Mouse (Mus musculus): ENCODE data around the gene Adh1.

Adh1 gene

DNA sequence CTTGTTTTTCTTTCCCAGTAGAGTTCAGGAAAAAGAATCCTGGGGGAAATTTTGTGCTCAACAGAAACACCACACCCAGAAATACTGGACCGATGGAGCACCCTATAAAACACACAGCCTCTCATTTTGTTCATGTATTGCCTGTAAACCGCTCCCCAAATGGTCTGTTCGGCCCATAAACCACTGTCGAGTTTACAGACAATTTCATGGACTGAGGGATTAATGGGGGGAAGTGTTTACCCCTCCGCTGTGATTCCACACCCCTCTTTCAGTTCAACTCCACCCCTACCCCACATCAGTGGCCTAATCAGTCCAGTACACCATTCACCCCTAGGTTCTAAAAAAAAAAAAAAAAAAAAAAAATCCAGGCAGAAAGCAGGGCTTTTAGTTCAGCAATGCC, 19.8 kb upstream of the Adh1 start:
- no peak for DNase-seq (ENCODE audit: low read depth, low spot score)

DNA sequence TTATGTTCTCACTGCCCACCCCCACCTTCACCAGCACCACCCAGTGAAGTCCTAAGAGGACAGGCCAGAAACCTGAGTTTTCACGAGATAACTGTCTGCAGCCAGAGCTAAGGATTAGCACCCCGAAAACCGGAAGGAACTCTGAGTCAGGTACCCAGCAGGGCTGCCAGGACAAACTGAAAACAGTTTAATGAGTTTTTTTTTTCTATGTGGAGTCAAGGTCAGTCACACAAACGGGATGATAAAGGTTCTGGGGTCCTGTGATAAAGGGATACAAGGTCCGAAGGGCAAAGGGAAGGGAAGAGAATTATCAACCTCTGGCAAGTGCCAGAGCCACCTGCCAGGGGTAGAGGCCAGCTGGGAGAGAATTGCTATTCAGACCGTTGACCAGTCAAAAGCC, 19.4 kb upstream of the Adh1 start:
- no peak for DNase-seq (ENCODE audit: low read depth, low spot score)

DNA sequence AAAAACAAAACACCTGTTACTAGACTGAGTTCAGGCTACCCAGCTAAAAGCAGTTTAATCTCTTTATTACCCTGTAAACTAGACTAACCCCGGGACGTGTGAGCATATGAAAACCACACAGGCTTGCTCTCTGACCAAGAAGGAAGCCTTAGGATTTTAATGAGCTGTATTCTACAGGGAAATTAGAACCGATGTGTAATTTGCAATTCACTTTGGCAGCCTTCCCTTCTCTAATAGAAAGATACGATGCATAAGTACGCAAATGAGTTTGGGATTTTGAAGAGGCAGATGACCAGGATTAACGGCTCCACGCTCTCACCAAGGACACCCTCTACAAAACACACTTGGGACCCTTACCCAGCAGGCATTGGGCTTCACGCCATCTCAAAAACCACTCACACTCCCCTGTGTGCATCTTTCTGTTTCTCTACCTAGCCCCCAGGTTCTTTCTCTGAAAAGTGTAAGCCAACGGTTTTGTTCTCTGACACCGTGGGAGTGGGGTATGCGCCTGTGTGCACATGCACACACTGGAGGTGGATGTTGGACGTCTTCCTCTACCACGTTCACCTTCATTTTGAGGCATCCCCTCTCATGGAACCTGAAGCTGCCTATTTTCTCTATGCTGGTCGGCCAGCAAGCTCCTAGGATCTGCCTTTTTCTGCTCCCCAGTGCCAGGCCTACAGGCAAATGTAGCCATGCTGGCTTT, 18.6 kb upstream of the Adh1 start:
- DNase-seq (ENCODE audit: low read depth, low spot score) = no peak

DNA sequence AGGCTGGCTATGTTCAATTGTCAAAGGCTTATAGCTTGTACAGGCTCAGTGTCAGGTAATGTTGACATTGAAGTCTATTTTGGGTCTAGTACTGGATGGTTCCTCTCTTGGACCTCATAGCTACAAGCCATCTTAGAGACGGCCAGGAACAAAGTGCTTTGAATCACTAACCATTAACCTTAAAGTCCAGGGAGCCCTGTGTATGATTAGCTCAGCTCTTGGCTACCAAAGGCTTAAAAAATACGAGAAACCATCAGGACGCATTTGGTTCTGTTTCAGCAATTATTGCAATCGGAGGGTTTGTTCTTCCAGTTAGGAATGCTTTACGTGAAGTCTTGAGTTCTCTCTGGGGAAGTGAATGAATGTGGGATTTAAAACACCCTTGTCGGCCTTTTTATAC, 17.9 kb upstream of the Adh1 start:
- DNase-seq (ENCODE audit: low read depth, low spot score) = no peak

DNA sequence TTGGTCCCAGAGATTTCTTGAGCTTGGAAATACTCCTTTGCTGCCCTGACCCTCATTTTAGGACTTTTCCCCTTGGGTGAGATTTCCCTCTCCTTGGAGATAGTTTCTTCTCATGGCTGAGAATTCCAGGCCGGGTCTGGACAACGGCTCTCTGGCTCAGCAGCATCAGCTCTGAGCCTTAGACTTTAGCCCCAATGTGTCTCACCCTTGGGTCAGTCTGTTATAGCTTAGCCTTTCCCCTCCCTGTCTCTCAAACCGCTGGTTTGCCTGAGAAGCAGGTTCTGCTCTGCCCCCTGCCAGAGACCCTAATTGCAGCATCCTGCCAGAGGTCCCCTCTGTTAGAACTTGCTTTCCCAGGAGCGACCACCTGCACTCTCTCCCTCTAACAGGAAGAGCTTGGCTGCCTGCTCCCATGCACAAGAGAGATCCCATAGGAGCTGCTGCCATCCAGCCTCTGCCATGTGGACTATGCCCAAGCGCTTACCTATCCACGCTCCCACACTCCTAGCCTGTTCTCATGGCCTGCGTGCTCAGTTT, 16.4 kb upstream of the Adh1 start:
- no peak for DNase-seq (ENCODE audit: low read depth, low spot score)

DNA sequence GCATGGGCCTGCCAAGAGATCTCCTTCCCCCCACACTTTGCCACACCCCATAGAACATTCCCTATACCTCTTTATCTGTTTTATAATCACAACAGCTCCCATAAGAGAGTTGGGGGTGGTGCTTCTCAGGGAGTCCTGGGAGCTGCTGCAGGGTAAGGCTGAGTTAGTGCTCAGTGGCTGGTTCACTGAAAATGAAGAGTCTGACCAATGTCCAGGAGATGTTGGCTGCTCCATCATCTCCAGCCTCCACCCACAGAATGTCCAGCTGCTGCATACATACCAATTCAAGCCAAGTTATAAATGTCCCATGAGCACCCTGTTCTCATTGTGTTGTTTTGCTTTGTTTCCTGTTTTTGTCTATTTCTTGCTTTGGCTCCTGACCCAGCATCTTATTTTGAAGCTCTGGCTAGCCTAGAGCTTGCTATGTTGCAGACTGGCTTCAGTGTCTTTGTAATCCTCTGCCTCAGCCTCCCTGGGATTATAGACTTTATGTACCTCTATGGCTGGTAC, 14.2 kb upstream of the Adh1 start:
- DNase-seq (ENCODE audit: low read depth, low spot score) = no peak

DNA sequence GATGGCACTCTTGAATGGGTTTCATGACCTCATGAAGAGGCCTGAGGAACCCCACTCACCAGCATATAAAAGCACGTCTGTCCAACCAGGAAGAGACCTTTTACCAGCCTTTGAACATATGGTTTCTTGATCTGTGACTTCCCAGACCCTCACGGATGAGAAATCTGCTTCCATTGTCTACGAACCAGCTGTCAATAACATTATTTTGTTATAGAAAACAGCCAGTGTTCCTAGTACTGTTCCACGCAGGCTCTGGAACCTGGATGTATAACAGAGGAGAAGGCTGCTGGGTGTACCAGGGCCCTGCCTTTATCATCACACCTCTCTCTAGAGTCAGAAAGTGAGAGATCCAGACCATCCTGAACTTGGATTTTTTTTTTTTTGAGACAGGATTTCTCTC, 13.6 kb upstream of the Adh1 start:
- DNase-seq (ENCODE audit: low read depth, low spot score) = no peak

DNA sequence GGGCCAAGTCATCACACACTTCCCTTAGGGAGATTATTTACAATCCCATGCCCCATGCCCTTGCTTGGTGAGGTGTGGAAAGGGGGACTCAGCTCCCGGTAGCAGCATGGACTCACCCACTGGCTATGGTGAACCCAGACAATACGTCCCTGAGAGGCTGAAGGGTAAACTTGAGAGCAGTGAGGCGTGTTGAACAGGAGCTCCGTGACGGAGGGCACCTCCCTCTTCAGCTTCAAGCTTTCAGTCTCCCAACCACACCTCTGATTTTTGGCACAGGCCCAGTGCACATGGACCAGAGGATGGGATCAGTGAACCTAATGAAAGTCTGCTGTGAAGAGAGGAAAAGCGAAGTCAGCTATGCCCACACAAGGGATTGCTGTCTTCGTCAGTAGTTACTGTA, 12.8 kb upstream of the Adh1 start:
- DNase-seq (ENCODE audit: low read depth, low spot score) = no peak

DNA sequence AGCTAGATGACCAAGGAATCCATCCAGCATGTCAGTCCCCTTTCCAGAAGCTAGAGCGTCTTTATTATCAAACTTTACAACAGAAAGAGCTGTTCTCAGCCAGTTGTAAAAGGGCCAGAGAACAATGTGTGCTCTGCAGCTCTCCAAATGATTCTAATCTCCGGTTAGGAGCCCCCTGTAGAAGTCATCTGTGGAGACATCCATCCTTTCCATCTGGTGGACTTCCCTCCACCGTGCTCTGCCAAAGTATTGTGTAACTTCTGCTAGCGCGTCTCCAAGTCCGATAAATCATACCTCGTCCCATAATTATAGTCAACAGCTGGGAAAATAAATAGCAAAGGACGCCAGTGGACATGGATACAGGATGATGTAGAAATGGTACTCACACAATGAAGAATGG, 12.0 kb upstream of the Adh1 start:
- no peak for DNase-seq (ENCODE audit: low read depth, low spot score)

DNA sequence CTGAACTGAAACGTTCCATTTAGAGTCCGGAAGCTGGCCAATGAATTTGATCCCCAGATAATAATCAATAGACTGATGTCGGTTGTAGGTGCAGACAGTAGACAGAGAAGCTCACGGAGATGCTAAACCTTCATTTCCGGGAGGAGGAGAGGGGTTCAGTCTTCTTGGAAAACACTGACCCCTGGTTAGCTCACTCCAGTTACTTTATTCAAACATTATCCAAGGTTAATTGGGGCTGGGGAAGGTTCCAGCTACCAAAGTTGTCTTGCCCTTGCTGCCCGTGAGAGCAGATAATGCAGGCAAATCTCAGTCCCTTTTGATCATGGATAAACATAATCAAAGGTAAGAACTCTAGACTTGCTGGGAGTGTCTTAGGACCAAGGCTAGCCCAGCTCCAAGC, 9.6 kb upstream of the Adh1 start:
- no peak for DNase-seq (ENCODE audit: low read depth, low spot score)

DNA sequence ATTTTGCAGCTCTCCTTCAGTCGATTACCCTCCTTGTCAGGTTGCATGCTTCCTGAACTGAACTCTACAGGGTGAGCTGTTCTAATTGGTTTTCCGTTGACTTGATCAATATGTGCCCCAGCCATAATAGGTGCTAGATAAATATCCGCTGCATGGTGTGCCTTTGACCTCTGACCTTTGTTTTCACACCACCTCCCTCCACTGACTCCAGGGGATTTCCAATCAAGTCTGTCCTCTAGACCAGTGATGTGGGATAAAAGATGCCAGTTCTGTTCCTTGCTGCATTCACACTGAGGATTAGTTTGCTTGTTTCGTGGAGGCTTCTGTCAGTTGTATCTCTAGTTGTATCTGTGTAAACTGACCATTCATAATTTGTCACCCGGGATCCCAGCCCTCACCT, 6.6 kb upstream of the Adh1 start:
- no peak for DNase-seq (ENCODE audit: low read depth, low spot score)

DNA sequence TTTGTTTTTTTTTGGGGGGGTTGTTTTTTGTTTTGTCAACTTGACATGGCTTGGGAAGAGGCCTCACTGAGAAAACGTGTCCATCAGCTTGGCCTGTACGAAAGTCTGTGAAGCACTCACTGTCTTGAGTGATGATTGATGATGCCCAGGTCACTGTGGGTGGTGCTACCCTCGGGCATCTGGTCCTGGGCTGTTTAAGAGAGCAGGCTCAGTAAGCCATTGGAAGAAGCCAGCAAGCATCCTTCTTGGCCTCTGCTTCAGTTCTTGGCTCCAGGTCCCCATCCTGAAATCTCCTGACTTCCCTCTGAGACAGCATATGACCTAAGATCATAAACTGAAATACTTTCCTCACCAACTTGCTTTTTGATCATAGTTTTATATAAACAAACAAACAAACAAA, 5.4 kb upstream of the Adh1 start:
- DNase-seq (ENCODE audit: low read depth, low spot score) = no peak

DNA sequence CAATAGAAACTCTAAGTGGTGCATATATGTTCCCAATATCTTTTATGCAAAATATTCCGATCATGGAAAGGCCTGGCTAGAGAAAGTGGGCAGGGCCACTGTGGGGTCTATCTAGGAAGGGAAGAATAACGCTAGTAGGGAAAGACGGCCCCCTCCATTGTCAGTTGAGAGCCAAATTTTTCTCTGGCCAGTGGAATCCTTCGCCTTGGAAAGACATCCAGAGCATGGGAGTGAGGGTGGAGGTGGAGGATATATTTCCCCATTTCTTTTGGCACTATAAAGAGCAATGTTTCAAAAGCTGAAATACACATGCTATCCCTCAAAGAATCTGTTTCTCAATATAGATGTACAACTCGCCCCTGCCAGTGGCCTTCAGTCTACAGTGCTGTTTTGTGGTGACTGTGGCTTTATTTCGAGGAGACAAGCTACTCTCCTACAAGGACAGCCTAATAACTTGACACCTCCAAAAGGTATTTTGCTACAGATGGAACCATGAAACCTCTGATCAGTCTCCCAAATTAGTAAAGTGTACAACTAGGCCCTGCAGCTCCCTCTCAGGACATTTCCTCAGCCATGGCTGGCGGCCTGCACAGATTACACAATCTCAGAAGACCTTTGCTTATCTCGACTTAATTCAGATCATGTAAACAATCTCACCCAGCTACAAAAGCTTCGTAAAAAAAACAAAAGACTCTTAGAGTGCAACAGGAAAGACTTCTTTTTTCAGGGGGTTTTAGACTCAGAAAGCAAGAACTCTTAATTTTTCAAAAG, 4.8 kb upstream of the Adh1 start:
- no peak for DNase-seq (ENCODE audit: low read depth, low spot score)

DNA sequence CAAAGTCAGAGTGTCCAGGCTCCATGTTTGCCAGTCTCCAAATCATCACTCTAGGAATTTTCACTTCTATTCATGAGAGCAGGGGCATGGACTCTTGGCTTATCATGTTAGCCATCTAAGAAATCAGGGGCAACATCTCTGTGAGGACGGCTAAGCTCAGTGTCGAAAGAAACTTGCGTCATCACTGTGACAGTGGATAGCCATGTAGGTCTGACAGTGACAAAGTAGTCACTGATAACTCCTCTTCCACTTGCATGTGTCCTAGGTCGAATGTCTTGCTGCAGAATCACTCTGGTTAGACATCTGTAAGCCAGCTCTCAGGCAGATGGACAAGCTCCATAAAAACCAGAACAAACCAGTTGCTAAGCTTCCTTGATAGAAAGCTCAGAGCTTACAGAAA, 1.8 kb downstream of the Adh1 start:
- DNase-seq (ENCODE audit: low read depth, low spot score) = no peak

DNA sequence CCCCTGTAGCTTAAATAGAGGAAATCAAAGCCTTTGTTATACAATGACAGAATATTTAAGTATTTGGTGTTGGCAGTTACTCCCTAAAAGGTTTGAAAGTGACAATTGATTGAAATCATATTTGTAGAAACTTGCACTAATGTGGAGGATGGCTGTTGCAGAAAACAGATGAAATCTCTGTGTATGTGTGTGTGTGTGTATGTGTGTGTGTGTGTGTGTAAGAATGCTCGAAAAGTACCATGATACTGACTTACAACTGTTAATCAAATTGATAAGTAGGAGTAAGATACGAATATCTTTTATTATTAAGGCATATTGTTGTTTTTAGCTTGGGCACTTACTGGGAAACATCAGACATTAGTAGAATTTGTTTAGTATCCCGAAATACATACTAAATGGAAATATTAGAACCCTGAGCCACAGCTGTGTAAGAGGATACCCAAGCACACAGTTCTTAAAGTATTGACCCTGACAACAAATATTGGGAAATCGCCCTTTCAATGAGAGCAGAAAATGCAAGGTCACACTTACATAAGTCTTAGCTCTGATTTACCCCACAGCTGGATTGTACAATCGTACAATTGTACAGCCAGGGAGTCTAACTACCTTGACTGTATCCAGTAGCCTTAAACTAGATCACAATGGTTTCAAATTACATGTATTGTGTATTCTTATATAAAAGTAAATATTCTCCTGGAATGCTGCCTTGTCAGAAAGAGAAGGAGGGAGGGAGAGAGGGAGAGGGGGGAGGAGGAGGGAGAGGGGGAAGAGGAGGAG, 2.6 kb downstream of the Adh1 start:
- DNase-seq (ENCODE audit: low read depth, low spot score) = no peak

DNA sequence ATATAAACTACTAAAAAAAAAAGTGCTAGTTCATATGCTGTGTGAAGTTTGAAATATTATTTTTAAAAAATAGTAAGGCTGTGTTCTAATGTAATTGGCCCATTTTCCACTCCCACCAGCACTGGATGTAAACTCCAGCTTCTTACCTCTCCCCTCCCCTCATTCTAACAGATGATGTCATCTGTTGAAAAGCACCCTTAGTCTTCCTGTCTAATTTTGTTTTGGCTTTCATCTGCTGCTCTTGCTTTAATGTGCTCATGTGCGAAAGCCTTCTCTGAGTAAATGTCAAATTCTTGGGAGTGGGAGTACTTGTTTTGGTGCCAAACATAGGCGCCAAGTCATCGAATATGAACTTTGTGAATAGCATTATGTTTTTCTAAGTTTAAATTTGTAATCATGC, 3.9 kb downstream of the Adh1 start:
- peak; percentile 42 for DNase-seq (ENCODE audit: low read depth, low spot score)

DNA sequence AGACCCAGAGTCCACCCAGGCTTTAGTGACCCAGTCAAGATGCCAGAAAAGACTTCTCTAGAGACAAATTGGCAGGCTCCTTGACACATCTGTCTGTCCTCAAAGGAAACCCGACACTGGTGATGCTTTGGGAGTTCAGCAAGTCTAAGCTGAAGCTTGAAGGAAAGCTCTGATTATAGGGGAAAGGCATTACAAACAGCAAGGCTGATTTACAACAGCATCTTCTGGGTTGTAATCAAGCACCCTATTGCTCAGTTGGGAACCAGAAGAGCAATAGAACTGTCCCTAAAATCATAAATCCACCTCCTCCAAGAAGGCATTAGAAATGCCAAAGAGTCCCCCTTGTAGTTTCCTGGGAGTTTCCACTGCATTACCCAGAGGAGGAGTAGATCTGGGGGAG, 9.7 kb downstream of the Adh1 start:
- no peak for DNase-seq (ENCODE audit: low read depth, low spot score)

DNA sequence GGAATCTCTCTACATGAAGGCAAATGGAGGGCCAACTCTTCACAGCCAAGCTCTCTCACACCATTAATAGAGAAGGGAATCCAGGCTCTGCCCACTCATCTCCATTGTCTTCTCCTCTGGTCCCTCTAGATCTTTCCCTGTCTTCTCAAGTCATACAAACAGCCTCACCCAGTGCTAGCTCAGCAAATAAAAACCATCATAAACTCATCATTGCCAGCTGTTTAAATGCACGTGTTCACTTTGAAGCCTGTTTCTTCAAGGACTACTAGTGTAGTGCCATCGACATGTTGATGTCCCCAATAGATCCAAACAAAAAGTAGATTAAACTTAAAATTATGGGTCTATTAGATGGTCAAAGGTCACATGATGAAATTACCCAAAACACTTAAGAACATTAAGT, 10.5 kb downstream of the Adh1 start:
- DNase-seq (ENCODE audit: low read depth, low spot score) = no peak

DNA sequence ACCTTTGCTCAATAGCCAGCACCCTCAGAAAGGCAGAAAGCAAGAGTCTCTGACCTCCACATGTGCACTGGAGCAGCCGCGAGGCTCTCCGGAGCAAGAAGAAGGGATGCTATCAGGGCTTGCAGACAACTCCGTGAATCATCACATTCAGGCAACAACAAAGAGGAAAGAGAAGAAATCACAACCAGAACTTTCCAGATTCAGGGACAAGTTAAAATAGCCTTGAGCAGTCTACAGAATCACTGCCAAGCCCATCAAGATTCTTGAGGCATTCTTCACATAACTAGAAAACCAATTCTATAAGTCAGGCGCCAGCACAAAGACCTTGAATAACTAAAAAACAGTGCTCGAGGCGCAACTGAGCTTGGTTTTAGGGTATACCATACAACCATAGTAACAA, 12.3 kb downstream of the Adh1 start:
- DNase-seq (ENCODE audit: low read depth, low spot score) = no peak

DNA sequence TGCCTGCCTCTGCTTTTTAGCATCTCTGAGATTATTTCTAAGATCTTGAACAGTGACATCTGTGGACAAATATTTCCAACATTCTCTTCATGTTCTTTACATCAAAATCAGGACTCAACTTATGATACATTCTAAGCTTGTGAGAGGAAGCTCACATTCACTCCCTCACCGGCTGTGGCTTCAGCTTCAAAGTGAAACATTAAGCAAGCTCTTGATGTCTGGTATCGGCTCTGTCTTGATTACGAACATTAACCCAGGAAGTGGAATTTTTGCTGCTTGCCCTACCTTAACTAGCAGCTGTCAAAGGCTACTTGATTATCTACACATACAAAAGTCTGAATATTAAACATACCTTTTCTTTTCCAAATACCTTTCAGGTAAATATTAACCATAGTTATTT, 14.3 kb downstream of the Adh1 start:
- no peak for DNase-seq (ENCODE audit: low read depth, low spot score)

DNA sequence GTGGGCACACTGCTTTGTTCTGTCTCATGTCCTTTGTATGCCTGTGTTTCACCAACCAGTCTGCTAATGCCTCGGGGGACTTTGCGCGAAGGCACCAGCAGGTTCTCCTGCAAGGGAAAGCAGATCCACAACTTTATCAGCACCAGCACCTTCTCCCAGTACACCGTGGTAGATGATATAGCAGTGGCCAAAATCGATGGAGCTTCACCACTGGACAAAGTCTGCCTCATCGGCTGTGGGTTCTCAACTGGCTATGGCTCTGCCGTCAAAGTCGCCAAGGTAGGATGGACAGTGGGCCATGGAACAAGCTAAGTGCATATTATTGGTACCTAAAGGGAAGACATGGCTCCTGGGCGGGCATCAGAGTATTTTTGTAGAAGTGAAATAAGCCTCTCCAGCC, 21.8 kb downstream of the Adh1 start:
- DNase-seq (ENCODE audit: low read depth, low spot score) = no peak

DNA sequence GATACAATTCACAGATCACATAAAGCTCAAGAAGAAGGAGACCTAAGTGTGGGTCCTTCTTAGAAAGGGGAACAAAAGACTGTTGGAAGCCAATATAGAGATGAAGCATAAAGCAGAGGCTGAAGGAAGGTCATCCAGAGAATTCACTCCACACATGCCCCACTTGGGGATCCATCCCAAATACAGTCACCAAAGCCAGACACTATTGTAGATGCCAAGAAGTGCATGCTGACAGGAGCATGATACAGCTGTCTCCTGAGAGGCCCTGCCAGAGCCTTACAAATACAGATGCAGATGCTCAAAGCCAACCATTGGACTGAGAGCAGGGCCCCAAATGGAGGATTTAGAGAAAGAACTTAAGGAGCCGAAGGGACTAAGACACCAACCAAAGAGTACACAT, 23.0 kb downstream of the Adh1 start:
- no peak for DNase-seq (ENCODE audit: low read depth, low spot score)

Data from telencephalon, adult 2 months (tissue).